Mouse (Mus musculus) embryonic fibroblast, embryonic 13.5 days (primary cell): ENCODE results near the gene Melk.

ENCODE experiments used
- CTCF ChIP-seq: IDR thresholded peaks from 2 replicates; pipeline ENCODE4 v1.5.1; 2011; ENCODE audit warnings: mild to moderate bottlenecking, control low read depth, low read length, moderate library complexity, borderline replicate concordance; ENCODE audit not compliant: insufficient read depth
- POLR2A ChIP-seq: IDR thresholded peaks from 2 replicates; pipeline ENCODE4 v1.6.1; 2011; ENCODE audit warnings: low read depth, mild to moderate bottlenecking, control low read depth, low read length, moderate library complexity

DNA sequence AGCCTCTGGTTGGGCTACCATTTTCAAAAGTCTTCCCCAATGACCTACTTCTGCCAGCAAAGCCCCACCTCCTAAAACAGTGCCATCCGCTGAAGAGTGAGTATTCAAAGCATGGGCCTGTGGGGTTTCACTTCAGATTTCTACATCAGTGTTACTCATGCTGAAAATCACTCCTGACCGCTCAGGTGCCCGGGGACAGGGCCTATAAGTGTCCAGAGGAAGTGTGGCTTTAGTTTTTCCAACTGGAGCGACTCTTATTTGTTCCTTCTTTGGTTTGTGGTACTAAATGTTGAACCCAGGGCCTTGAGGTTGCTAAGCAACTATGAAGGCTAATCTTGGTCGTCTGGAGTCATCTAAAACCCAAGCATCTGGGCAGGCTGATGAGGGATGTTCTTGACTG is 46.1 kb upstream of the Melk start:
- no peak for TF ChIP-seq CTCF
- no peak for TF ChIP-seq POLR2A
